Mouse (Mus musculus) kidney, embryonic 14.5 days (tissue): Measurements from ENCODE around the gene Ptpn14. TPM values are rescaled to one million over a fixed set of nuclear protein-coding genes. Genes with fewer than 3 reads are reported as not detected.

ENCODE experiments used
- ATAC-seq: fragments of 200-750 bp; cut with Nextera tagmentation; 2 replicates; pipeline ENCODE4 v1.8.0; 2017; ENCODE audit warnings: moderate number of reproducible peaks, mild to moderate bottlenecking, moderate TSS enrichment, moderate library complexity; ENCODE audit not compliant: low FRiP score, low TSS enrichment
- H3K27ac ChIP-seq: fragments of 300-500 bp; sonication (generic); 2 replicates; pipeline ENCODE4 v1.5.1; 2014; ENCODE audit warnings: low read depth, mild to moderate bottlenecking, low read length, moderate library complexity, mixed read lengths
- H3K27me3 ChIP-seq: fragments of 300-500 bp; sonication (generic); 2 replicates; pipeline ENCODE4 v1.6.1; 2014; ENCODE audit warnings: mild to moderate bottlenecking, low read length; ENCODE audit not compliant: control insufficient read depth, insufficient read depth
- H3K36me3 ChIP-seq: fragments of 300-500 bp; sonication (generic); 2 replicates; pipeline ENCODE4 v1.6.1; 2014; ENCODE audit warnings: low read length, mixed read lengths; ENCODE audit not compliant: control insufficient read depth, insufficient read depth
- H3K4me1 ChIP-seq: fragments of 300-500 bp; sonication (generic); 2 replicates; pipeline ENCODE4 v1.6.1; 2014; ENCODE audit warnings: low read length, mixed read lengths; ENCODE audit not compliant: control insufficient read depth, insufficient read depth
- H3K4me2 ChIP-seq: fragments of 300-500 bp; sonication (generic); replicated peaks from 2 replicates; pipeline ENCODE4 v1.6.1; 2014; ENCODE audit warnings: low read depth, mild to moderate bottlenecking, low read length
- H3K4me3 ChIP-seq: fragments of 300-500 bp; sonication (generic); 2 replicates; pipeline ENCODE4 v1.5.1; 2014; ENCODE audit warnings: mild to moderate bottlenecking, low read length
- H3K9ac ChIP-seq: fragments of 300-500 bp; sonication (generic); 2 replicates; pipeline ENCODE4 v1.6.1; 2014; ENCODE audit warnings: low read depth, mild to moderate bottlenecking, low read length, moderate library complexity
- H3K9me3 ChIP-seq: fragments of 300-500 bp; sonication (generic); 2 replicates; pipeline ENCODE4 v1.6.1; 2016; ENCODE audit warnings: low read length; ENCODE audit not compliant: control insufficient read depth
- WGBS: fragments of 180-500 bp; shearing (Covaris S2); extraction: QIAGEN DNeasy Blood & Tissue Kit; methylation state at CpG from one replicate; pipeline ENCODE4 v1.1.7; 2014; 5-methylcytosine and 5-hydroxymethylcytosine counted together
- polyA plus RNA-seq: library from polyadenylated mRNA; unstranded; fragments of >200 nt; fragmentation: Nextera tagmentation; extraction: Ambion mirVana; gene quantifications from 2 replicates; pipeline ENCODE4 v1.2.1, GENCODE M21; 2014

Ptpn14 gene
- polyA plus RNA-seq, 1 experiment from 2014 or later, result 21.1 TPM

DNA sequence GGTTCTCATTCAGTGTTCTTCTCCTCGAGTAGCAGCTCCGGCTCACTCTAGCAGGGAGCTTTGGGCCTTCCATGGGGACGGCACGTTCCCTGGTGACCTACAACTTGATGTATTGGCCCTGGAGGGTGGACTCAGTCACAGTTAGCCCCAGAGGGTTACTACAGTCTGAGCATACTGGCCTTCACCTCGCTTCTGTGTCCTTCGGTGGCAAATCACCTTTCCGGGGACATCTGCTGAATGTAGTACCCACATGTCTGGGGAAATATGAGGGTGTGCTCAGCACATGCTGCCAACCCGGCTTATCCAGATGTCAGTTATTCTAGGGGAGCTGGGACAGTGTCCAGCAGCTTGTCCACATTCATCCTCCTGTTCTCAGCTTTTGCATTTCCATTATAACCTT, 145.5 kb downstream of the Ptpn14 start:
- Histone ChIP-seq H3K4me2 (no peak overlapping the region), H3K4me3 (no peak overlapping the region), H3K27ac (no peak overlapping the region), H3K9ac (no peak overlapping the region), H3K4me1 (peaks cover 9% of the 10 kb centered on the region), H3K9me3 (no peaks in the 10 kb centered on the region), H3K36me3 (peaks cover 37% of the 10 kb centered on the region), H3K27me3 (no peaks in the 10 kb centered on the region)
- no peak for ATAC-seq
- WGBS, result 85% methylated on average over 8 of the region's 8 CpGs

DNA sequence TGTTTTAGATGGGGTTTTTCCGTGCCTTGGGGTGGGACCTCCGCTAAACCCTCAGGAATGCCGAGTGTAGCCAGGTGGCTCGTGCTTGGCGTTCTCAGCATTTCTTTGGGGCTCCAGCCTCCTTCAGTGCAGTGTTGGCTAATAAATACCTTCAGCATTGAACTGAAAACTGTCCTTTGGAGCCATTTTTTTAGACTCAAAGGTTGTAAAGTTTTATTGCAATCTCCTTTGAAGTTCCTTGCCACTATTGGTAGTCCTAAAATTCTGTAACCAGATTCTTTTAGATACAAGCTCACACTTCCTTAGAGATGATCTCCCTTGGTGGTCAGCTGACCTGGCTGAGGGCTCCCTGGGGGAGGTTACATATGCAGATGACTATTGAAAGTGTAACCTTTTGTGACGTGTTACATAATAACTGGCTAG, 147.4 kb downstream of the Ptpn14 start:
- Histone ChIP-seq H3K4me2 (no peak overlapping the region), H3K36me3 (peaks cover 29% of the 10 kb centered on the region), H3K9ac (no peak overlapping the region), H3K4me3 (no peak overlapping the region), H3K27ac (no peak overlapping the region), H3K27me3 (no peaks in the 10 kb centered on the region), H3K4me1 (peaks cover 15% of the 10 kb centered on the region), H3K9me3 (no peaks in the 10 kb centered on the region)
- WGBS, result 12% methylated on average over 6 of the region's 6 CpGs
- ATAC-seq, result no peak

DNA sequence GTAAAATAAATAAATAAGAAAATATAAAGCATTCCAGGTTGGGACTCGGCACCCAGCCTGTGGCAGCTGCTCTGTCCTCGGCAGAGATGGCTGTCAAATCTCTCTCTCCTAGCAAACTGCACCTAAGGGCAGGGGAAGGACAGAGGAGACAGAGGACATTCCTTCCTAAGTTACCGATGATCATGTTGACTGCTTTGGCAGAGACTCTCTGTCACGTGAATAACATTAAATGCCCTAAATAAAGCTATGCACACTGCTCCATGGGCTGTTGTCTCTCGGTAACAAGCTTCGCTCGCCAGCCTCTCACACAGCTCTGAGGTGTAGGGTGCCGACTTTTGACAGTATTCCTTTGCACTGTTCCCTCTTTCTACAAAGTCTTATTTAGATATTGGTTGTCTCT, 148.1 kb downstream of the Ptpn14 start:
- Histone ChIP-seq H3K4me2 (no peak overlapping the region), H3K4me3 (no peak overlapping the region), H3K4me1 (peaks cover 18% of the 10 kb centered on the region), H3K9me3 (no peaks in the 10 kb centered on the region), H3K27me3 (no peaks in the 10 kb centered on the region), H3K27ac (no peak overlapping the region), H3K9ac (no peak overlapping the region), H3K36me3 (peaks cover 23% of the 10 kb centered on the region; the same call in 1 of the 2 replicates)
- WGBS, result 62% methylated on average over 8 of the region's 8 CpGs
- ATAC-seq, result no peak

DNA sequence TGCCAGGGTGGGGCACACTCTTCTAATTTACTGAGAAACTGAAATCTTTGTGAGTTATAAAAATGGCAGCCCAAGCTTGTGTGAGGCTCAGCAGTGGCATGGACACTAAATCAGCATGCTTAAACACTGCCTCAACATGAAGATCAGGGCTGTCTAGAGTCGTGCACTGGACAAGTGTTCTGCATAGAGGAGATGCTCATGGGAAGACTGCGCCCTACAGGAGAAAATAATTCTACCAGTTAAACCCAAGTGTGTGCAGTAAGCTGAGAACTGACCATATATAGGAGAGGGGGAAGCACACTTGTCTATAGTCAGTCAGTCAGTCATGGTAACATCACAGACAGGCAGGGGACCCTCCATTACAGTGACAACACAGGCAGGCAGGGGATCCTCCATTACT, 151.1 kb downstream of the Ptpn14 start:
- peak; percentile 15; the same call in 1 of the 2 replicates for ATAC-seq
- no peak overlapping the region for H3K9ac ChIP-seq
- WGBS, result 62% methylated on average over 2 of the region's 2 CpGs
- H3K4me2 ChIP-seq, result no peak overlapping the region
- H3K4me1 ChIP-seq, result peaks cover 18% of the 10 kb centered on the region
- H3K27ac ChIP-seq, result no peak overlapping the region
- no peak overlapping the region for H3K4me3 ChIP-seq
- H3K27me3 ChIP-seq, result no peaks in the 10 kb centered on the region
- no peaks in the 10 kb centered on the region for H3K9me3 ChIP-seq
- peaks cover 12% of the 10 kb centered on the region; the same call in 1 of the 2 replicates for H3K36me3 ChIP-seq

DNA sequence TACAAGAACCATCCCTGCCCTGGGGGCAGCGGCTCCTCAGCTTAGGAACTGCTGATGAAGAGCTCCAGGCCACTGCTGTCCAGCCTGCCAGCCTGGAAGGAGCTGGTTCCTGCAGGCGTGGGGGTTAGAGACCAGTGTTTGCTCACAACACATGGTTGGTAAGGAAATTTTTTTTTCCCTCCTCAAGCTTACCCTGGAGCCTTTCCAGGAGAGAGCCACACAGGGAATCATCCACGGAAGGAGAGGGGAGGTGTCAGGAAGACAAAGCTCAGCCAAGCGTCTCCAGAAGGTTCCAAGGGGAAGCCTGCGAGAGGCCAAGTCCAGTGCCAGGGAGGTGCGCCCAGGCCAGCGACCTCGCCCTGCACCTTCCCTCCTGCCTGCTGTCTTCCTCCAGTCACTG, 151.9 kb downstream of the Ptpn14 start:
- H3K9ac ChIP-seq, result no peak overlapping the region
- 39% methylated on average over 8 of the region's 8 CpGs for WGBS
- peaks cover 13% of the 10 kb centered on the region; the same call in 1 of the 2 replicates for H3K36me3 ChIP-seq
- peak; percentile 28; the same call in 1 of the 2 replicates for ATAC-seq
- peaks cover 13% of the 10 kb centered on the region for H3K4me1 ChIP-seq
- H3K4me3 ChIP-seq, result no peak overlapping the region
- no peak overlapping the region for H3K4me2 ChIP-seq
- no peaks in the 10 kb centered on the region for H3K27me3 ChIP-seq
- H3K9me3 ChIP-seq, result no peaks in the 10 kb centered on the region
- peak overlapping the region; percentile 42 for H3K27ac ChIP-seq

DNA sequence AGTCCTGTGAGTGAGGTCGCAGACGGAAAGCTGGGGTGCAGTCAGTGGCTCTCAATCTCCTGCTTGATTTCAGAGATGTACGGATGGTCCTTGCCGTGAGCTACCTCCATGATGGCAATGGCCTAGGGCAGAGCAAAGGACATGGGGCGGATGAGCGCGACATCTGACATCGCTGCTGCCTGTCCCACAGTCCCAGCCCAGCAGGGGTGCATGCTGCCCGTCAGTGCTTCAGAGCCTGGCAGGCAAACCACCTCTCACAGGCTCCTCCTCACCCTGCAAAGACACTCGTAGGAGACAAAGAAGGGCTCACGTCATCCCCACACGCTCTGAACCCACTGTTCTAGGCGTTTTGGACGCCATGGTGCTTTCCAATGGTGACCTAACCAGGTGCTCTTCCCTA, 152.7 kb downstream of the Ptpn14 start:
- no peak for ATAC-seq
- Histone ChIP-seq H3K4me3 (no peak overlapping the region), H3K27me3 (no peaks in the 10 kb centered on the region), H3K4me1 (0 out of 2 replicates have a peak, but pooled peaks cover 9% of the 10 kb centered on the region), H3K36me3 (peaks cover 15% of the 10 kb centered on the region; the same call in 1 of the 2 replicates), H3K27ac (no peak overlapping the region), H3K4me2 (no peak overlapping the region), H3K9ac (no peak overlapping the region), H3K9me3 (no peaks in the 10 kb centered on the region)
- WGBS, result 72% methylated on average over 14 of the region's 14 CpGs

DNA sequence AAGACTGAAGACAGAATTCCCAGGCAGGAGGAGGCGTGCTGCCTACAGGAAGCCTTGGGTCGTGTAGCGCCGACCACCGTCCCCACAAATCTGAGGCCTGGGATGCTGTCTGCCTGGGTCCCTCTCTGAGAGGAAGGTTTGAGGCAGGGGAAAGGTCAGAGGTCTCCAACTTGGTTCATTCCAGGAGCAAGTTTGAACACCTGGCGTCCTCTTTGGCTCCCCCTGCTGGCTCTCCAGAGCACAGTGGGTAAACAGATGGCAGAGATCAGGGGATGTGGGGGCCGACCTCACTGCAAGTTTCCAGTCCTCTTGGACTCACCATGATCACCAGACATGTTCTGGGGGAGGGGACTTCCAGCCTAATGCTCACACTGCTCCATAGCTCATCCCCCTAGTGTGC, 154.8 kb downstream of the Ptpn14 start:
- ATAC-seq, result peak; percentile 13
- no peak overlapping the region for H3K4me3 ChIP-seq
- WGBS, result 46% methylated on average over 7 of the region's 7 CpGs
- no peak overlapping the region for H3K9ac ChIP-seq
- no peaks in the 10 kb centered on the region for H3K9me3 ChIP-seq
- H3K27me3 ChIP-seq, result no peaks in the 10 kb centered on the region
- H3K27ac ChIP-seq, result no peak overlapping the region
- 0 out of 2 replicates have a peak, but pooled peaks cover 9% of the 10 kb centered on the region for H3K4me1 ChIP-seq
- H3K4me2 ChIP-seq, result no peak overlapping the region
- peaks cover 14% of the 10 kb centered on the region for H3K36me3 ChIP-seq

DNA sequence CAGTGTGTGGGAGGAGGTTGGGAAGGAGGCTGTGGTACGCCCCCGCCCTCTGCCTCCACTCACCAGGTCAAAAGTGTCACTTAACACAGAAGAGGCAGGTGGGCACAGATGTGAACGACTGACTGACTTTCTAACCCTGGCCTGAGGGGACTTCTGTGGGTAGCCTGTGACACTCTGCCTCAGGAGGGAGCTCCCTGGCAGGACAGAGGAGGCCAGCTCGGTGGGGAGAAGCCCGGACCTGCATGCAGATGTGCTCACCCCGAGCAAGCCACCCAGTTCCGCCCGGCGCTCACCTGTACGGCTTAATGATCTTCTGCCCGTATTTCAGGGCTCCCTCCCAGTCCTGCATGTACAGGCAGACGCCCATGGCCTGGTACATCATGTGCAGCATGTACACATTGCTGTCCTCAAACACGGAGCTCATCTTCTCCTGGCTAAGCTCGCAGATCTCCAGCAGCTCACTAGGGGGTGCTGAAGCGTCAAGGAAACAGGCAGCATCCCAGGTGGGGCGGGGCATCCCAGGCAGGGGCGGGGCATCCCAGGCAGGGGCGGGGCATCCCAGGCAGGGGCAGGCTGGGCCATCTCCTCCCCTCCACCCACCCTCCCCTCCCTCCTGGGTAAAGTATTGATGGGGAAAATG, 155.6 kb downstream of the Ptpn14 start:
- Histone ChIP-seq H3K4me1 (0 out of 2 replicates have a peak, but pooled peaks cover 9% of the 10 kb centered on the region), H3K27ac (no peak overlapping the region), H3K9ac (no peak overlapping the region), H3K4me2 (no peak overlapping the region), H3K9me3 (no peaks in the 10 kb centered on the region), H3K36me3 (peaks cover 14% of the 10 kb centered on the region), H3K27me3 (no peaks in the 10 kb centered on the region), H3K4me3 (no peak overlapping the region)
- peak; percentile 20; the same call in 1 of the 2 replicates for ATAC-seq
- 27% methylated on average over 18 of the region's 18 CpGs for WGBS

DNA sequence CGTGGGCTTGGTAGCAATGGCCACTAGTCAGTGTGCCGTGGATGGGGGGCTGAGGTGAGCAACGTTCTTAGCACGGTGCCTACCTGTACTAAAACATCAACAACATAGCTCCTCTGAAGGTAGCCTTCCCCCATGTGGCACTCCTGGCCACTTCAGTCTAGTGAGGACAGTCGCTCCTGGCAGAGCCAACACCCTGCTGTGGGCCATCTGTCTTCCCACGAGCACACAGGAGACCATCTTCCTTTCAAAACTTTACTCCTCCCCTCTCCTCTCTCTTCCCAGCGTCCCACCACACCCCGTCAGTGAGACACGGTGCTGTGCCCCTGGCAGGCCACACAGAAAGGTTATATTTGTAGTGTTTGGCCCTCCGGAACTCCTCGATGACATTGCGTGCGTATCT, 156.9 kb downstream of the Ptpn14 start:
- no peak overlapping the region for H3K4me3 ChIP-seq
- 64% methylated on average over 13 of the region's 13 CpGs for WGBS
- no peaks in the 10 kb centered on the region for H3K9me3 ChIP-seq
- no peak for ATAC-seq
- peaks cover 14% of the 10 kb centered on the region for H3K36me3 ChIP-seq
- no peaks in the 10 kb centered on the region for H3K27me3 ChIP-seq
- H3K9ac ChIP-seq, result no peak overlapping the region
- no peak overlapping the region for H3K4me2 ChIP-seq
- 0 out of 2 replicates have a peak, but pooled peaks cover 12% of the 10 kb centered on the region for H3K4me1 ChIP-seq
- H3K27ac ChIP-seq, result no peak overlapping the region
